Mouse (Mus musculus): ENCODE results near the gene Olfr476. TPM values are rescaled to one million over a fixed set of nuclear protein-coding genes. Genes with fewer than 3 reads are reported as not detected.
"Not testable (repeated sequence)": the region's sequence is repeated elsewhere in the genome, so short reads cannot be mapped to it uniquely, and the experiment has no call there.

Gene Olfr476
- not detected for total RNA-seq (2021)
- long read RNA-seq, experiment 1: 0 reads
- long read RNA-seq, experiment 2: 0 reads

- no peak for TF ChIP-seq CTCF (IDR thresholded peaks at IDR 0.05)
- intact Hi-C loops (cut with DNase I): no loop called here
- no peak within 1 kb of the TSS for H3K27ac ChIP-seq
- H3K4me3 ChIP-seq: no peak within 1 kb of the TSS
- no peak for DNase-seq
These were observed at the start of gene Olfr476 for GRCm38 (mm10) chr7:107964503-107964902. Gene Olfr476 (plus strand): TSS chr7:107964803.

- intact Hi-C loops (cut with DNase I): no loop called here
- no peak for TF ChIP-seq CTCF (IDR thresholded peaks at IDR 0.05)
- H3K4me3 ChIP-seq: no peak within 1 kb of the TSS
- no peak for DNase-seq
- H3K27ac ChIP-seq: no peak within 1 kb of the TSS
These were observed 34.5 kb upstream of the Olfr476 start, which contains the start of gene Olfr473 for GRCm38 (mm10) chr7:107930146-107930545. Gene Olfr473 (plus strand): TSS chr7:107930446.

GRCm38 (mm10) chr7:107952539-107952938 lies 12.1 kb upstream of the Olfr476 start:
- intact Hi-C loops (cut with DNase I); H3K27ac ChIP-seq; DNase-seq; H3K4me3 ChIP-seq: not testable (repeated sequence)

- no peak within 1 kb of the TSS for H3K27ac ChIP-seq
- DNase-seq: no peak
- no peak for TF ChIP-seq CTCF (IDR thresholded peaks at IDR 0.05)
- intact Hi-C loops (cut with DNase I): no loop called here
- H3K4me3 ChIP-seq: no peak within 1 kb of the TSS
These were observed 10.3 kb upstream of the Olfr476 start, which contains the start of gene Olfr474 for GRCm38 (mm10) chr7:107954343-107954742. Gene Olfr474 (plus strand): TSS chr7:107954643.

- no peak for TF ChIP-seq CTCF (IDR thresholded peaks at IDR 0.05)
- no peak for DNase-seq
- H3K27ac ChIP-seq: no peak within 1 kb of the TSS
- H3K4me3 ChIP-seq: no peak within 1 kb of the TSS
- intact Hi-C loops (cut with DNase I): no loop called here
These were observed 21.8 kb downstream of the Olfr476 start, which contains the start of gene Olfr477 for GRCm38 (mm10) chr7:107986393-107986792. Gene Olfr477 (plus strand): TSS chr7:107986693.

GRCm38 (mm10) chr7:108014256-108014655 lies 49.7 kb downstream of the Olfr476 start:
- H3K27ac ChIP-seq; DNase-seq; intact Hi-C loops (cut with DNase I); H3K4me3 ChIP-seq: not testable (repeated sequence)

Other genes with a start within 250 kb of the Olfr476 start
- gene Cyb5r2, start 206.8 kb upstream of the Olfr476 start, total RNA-seq (2021): under 1 TPM in 1 of 2 experiments, not detected in 1; 0.20 TPM
- not detected for gene Ovch2, start 163.6 kb upstream of the Olfr476 start, total RNA-seq (2021)
- not detected for gene Olfr467, start 152.5 kb upstream of the Olfr476 start, total RNA-seq (2021)
- not detected for gene Olfr469, start 139.3 kb upstream of the Olfr476 start, total RNA-seq (2021)
- gene Olfr470, start 117.3 kb upstream of the Olfr476 start, total RNA-seq (2021): not detected
- not detected for gene Olfr472, start 66.9 kb upstream of the Olfr476 start, total RNA-seq (2021)
- not detected for gene Olfr473, start 34.4 kb upstream of the Olfr476 start, total RNA-seq (2021)
- not detected for gene Olfr474, start 10.2 kb upstream of the Olfr476 start, total RNA-seq (2021)
- not detected for gene Olfr477, start 21.9 kb downstream of the Olfr476 start, total RNA-seq (2021)
- not detected for gene Olfr478, start 69.2 kb downstream of the Olfr476 start, total RNA-seq (2021)
- gene Olfr479, start 85.9 kb downstream of the Olfr476 start, total RNA-seq (2021): not detected
- not detected for gene Olfr480, start 102.5 kb downstream of the Olfr476 start, total RNA-seq (2021)
- not detected for gene Olfr481, start 115.1 kb downstream of the Olfr476 start, total RNA-seq (2021)
- under 1 TPM; 0.64 to 0.81 TPM for gene Olfr482, start 132.8 kb downstream of the Olfr476 start, total RNA-seq (2021)
- not detected for gene Olfr483, start 136.0 kb downstream of the Olfr476 start, total RNA-seq (2021)
- gene Olfr484, start 162.6 kb downstream of the Olfr476 start, total RNA-seq (2021): not detected
- gene Olfr485, start 195.1 kb downstream of the Olfr476 start, total RNA-seq (2021): not detected
- not detected for gene Olfr486, start 207.9 kb downstream of the Olfr476 start, total RNA-seq (2021)
- not detected for gene Olfr487, start 249.8 kb downstream of the Olfr476 start, total RNA-seq (2021)

Data from gastrocnemius, adult 2 months (tissue).